Mouse (Mus musculus): ENCODE measurements at regions not wholly inside any gene's neighbourhood (a gene's known extent, or its start where the extent isn't known, plus 50 kb on each side); places are given as distances from the start of the nearest gene placed in this dataset.

- no peak for DNase-seq (ENCODE audit: low spot score in 2 of 2)
These were observed 158.7 kb upstream of the Foxq1 start for GRCm38 (mm10) chr13:31397246-31397645.

DNA sequence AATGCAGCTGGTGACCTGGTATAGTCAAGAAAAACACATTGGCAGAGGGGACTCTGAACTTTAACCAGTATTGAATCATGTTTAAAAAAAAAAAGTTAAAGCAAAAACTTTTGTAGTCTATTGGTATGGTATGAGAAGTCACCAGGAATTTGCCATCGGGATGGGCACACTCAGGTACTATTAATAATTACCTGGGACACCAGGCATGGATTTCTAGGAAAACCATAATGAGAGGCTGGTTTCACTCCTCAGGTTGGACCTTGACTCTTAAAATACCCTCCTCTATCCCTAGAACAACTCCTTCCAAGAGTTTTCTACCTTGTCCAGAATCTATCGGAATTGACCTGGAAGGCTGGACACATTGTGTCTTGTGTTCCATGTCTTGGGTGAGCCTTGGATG lies 155.5 kb upstream of the Foxq1 start:
- DNase-seq (ENCODE audit: low spot score in 2 of 2), result no peak

DNA sequence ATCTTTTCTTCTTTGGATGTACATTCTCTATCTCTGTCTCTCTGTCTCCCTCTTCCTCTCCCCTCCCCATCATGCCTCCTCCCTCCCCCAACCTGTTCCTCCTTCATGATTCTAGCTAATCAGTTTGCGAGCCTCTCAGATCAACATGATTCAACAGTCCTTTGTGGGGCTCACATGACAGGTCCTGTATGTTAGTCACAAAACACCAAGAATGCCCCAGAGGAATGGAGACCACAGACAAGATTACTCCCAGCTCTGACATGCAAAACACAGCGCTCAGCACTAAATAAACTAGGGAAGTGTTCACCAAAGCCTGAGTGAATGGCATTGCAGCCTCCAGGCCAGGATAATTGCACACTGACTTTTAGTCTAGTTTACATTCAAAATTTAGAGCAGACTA lies 150.6 kb upstream of the Foxq1 start:
- no peak for DNase-seq (ENCODE audit: low spot score in 2 of 2)

GRCm38 (mm10) chr13:31408439-31409122 lies 147.4 kb upstream of the Foxq1 start:
- no peak for DNase-seq (ENCODE audit: low spot score in 2 of 2)

DNA sequence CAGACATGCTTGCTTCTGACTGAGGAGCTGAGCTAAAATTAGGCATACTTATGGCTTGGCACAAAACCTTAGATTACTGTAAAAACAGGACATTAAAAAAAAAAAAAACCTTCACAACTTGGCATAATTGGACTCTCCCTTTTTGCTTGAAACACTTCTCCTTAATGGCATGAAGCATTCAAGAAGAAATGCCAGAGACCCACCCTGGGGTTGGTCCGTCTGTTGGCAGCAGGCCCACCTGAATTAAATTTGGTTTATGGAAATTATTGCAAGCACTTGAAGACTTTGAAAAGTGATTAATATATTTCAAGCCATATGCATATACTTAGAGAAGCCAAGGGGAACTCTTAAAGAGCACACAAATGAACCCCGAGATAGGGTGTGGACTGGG lies 146.8 kb upstream of the Foxq1 start:
- no peak for DNase-seq (ENCODE audit: low spot score in 2 of 2)

GRCm38 (mm10) chr13:31421556-31421955 lies 134.4 kb upstream of the Foxq1 start:
- no peak for DNase-seq (ENCODE audit: low spot score in 2 of 2)

DNA sequence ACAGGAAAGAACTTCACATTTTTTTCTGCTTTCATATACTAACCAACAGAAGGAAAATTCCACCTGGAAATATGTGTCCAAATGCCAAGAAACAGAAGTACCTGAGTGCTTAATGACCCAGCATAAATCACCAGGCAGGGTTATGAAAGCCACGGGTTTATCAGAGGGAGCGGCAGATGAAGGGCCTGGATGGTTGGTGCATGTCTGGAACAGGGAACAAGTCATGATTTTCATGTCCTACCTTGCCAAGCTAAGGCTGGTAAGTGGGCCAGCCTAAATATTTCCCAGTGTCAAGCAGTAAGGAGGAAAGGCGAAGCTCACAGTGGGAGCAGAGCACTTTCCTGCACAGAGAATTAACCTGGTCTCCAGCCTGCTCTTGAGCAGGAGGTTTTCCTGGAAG lies 132.3 kb upstream of the Foxq1 start:
- no peak for DNase-seq (ENCODE audit: low spot score in 2 of 2)

DNA sequence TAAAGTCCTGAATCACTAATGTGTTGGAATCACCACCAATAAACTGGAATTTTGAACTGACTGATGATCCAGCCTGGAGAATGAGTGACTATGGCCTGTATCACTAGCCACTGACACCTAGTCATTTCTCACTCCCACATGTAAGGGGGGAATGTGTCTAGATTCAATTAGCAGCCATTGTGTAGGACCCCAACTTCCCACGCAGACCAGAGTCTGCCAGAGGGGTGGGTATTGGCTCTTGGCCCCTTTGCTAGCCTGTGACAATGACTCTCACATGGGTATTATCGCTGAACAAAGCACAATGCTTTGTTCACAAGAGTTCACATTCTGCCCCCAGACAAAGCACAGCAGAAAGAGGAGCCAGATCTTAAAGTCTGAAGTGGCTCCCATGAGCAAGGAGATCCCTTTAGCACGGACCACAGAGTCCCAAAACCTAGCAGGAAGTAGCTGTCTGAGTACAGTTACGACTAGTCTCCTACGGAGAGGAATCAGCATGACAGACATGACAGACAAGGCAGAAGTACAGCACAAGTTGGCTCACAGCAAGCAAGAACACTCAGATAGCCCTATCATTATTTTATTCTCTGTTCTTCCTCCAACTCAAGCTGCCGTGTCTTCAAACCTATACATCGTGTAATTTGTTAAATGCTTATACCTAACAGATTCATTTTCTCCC lies 130.0 kb upstream of the Foxq1 start:
- no peak for DNase-seq (ENCODE audit: low spot score in 2 of 2)

- DNase-seq (ENCODE audit: low spot score in 2 of 2), result no peak
These were observed 119.5 kb upstream of the Foxq1 start for GRCm38 (mm10) chr13:31436434-31436833.

DNA sequence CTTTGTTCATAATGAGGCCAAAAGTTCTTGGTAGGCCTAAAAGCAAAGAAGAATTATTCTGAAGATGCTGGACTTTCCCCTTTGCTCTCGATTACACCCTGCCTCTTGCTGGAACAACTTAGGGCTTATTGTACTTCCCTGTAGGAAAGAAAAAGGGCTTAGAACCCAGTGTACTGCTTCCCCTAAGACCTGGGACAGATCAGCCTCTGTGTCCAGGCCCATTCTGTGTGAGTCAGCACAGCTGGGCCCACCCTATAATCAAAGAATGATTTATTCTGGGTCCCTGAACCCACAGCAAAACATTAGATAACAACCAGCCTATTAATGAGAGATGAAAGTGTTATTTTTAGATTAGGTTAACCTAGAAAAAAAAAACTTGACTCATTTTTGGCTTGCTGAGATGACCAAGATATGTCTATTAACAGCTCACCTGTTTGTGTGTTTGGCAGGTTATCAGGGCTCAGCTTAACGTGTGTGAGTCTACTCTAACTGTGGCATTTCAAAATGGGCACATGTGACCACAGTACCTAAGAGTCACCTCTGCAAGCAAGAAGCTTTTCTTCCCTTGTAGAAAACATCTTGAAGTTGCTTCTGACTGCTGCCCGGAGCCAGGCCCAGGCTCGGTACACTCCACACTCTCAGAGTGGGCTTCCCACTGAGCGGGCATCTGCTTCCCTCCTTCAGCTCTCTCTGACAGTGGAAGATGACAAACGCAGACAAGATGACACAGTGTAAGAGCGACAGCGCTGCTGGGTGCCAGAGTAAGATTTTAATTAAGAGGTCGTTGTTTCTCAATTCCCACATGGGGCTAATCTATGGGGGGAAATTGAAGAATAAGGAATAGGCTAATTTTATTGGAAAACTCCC lies 115.9 kb upstream of the Foxq1 start:
- no peak for DNase-seq (ENCODE audit: low spot score in 2 of 2)

- no peak for DNase-seq (ENCODE audit: low spot score in 2 of 2)
These were observed 97.1 kb upstream of the Foxq1 start for GRCm38 (mm10) chr13:31458883-31459282.

DNA sequence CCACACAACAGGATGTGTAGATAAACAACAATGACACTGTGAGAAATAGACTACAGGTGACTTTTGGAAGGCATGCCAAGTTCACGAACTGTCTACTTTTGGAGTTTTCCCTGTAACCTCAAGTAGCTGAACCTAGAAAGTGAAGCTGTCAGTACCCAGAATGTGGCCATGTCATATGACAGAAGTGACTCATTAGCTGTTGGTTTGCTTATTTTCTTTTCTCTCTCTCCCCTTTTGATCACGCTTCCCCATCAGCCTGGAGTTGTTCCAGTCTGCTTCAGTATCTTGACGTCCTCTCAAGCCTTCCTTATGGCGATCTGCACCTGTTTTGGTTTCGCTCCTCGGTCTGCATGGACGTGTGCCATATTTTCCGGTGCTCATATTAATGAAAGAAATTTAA lies 90.8 kb upstream of the Foxq1 start:
- DNase-seq (ENCODE audit: low spot score in 2 of 2), result no peak

GRCm38 (mm10) chr13:31465711-31466110 lies 90.2 kb upstream of the Foxq1 start:
- no peak for DNase-seq (ENCODE audit: low spot score in 2 of 2)

DNA sequence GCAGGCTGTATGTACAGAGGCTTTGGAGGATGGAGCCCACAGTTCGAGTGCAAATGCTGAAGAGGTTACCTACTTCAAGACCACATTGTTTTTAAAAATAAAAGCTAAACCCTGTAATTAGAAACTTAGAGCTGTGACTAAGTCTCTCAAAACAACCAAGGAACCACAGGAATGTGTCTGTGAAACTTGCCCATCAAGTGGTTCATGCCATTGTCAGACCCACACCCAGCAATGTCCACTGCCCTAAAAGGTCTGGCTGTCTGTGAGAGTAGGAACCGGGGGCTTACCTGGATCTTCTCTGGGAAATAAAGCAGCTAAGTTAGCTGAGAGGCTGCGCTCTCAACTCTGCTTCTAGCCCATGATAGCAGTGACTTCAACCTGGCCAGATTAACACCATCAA lies 87.8 kb upstream of the Foxq1 start:
- DNase-seq (ENCODE audit: low spot score in 2 of 2), result no peak

- no peak for DNase-seq (ENCODE audit: low spot score in 2 of 2)
These were observed 87.0 kb upstream of the Foxq1 start for GRCm38 (mm10) chr13:31468983-31469382.

GRCm38 (mm10) chr13:31472366-31472765 lies 83.6 kb upstream of the Foxq1 start:
- no peak for DNase-seq (ENCODE audit: low spot score in 2 of 2)

GRCm38 (mm10) chr13:31472804-31473203 lies 83.1 kb upstream of the Foxq1 start:
- DNase-seq (ENCODE audit: low spot score in 2 of 2), result no peak

- no peak for DNase-seq (ENCODE audit: low spot score in 2 of 2)
These were observed 82.7 kb upstream of the Foxq1 start for GRCm38 (mm10) chr13:31473275-31473674.

DNA sequence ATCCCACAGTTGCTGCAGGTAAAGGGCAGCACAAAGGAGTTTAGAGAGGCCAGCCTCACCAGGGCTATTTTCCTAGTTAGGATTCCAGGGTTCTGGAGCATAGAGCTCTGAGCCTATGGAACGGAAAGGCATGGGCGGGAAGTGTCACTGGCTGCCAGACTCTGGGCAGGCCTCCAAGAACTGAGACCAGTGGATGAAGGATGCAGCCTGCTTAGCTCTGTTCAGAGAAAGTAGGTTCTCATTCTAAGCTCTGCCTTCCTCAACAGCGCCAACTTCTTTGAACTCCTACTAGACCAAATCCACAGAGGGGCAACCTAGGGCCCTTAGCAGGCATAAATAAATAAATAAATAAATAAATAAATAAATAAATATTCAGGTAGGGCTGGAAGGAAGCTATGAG lies 80.1 kb upstream of the Foxq1 start:
- DNase-seq (ENCODE audit: low spot score in 2 of 2), result peak in 1 of 2 experiments; percentile 17

GRCm38 (mm10) chr13:31477171-31477867 lies 78.6 kb upstream of the Foxq1 start:
- no peak for DNase-seq (ENCODE audit: low spot score in 2 of 2)

DNA sequence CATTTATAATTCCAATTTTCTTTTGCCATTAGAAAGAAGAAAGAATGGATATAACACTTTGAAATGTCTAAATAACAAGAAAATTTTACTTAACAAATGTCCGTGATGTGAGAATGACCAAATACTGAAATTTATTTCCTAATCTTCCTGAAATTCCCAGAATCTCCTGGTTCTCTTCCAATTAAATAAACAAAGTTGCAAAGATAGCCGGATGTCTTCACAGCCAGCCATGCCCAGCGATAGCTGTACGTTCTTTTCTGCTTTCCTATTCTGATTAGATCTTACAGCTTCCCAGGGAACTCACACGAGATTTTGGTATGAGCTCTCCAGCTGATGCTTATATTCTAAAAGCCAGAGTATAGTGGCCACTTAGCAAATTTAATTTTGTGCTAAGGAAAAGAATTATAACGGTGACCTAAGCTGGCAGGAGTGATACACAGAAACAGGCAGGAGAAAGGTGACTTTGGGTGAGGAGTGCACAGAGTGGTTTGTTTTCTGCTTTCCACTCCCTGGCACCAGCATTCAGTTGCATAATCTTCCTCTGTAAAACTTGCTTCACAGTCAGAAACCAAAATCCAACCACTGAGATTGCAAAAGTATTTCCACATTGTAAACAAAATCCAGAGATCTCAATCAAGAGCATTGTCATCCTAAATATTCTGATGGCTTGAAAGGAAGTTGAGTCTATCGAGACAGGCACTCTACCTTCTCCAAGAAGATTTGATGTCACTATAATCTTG lies 74.7 kb upstream of the Foxq1 start:
- DNase-seq (ENCODE audit: low spot score in 2 of 2), result no peak
